Mouse (Mus musculus) embryonic facial prominence, embryonic 13.5 days (tissue): Measurements from ENCODE around the gene Hist1h1e. TPM values are rescaled to one million over a fixed set of nuclear protein-coding genes. Genes with fewer than 3 reads are reported as not detected.
"Not testable (repeated sequence)": the region's sequence is repeated elsewhere in the genome, so short reads cannot be mapped to it uniquely, and the experiment has no call there.

Source experiments
- ATAC-seq: fragments of 200-750 bp; cut with Nextera tagmentation; 2 replicates; pipeline ENCODE4 v1.8.0; 2017; ENCODE audit warnings: low read depth; ENCODE audit not compliant: insufficient number of reproducible peaks, insufficient read depth, low FRiP score, low TSS enrichment
- H3K27ac ChIP-seq: fragments of 300-500 bp; sonication (generic); 2 replicates; pipeline ENCODE4 v1.5.1; 2015; ENCODE audit warnings: moderate library complexity, mild to moderate bottlenecking, inconsistent platforms
- H3K27me3 ChIP-seq: fragments of 300-500 bp; sonication (generic); 2 replicates; pipeline ENCODE4 v1.6.1; 2015; ENCODE audit warnings: mild to moderate bottlenecking, inconsistent platforms
- H3K36me3 ChIP-seq: fragments of 300-500 bp; sonication (generic); 2 replicates; pipeline ENCODE4 v1.6.1; 2015; ENCODE audit warnings: mild to moderate bottlenecking, inconsistent platforms
- H3K4me1 ChIP-seq: fragments of 300-500 bp; sonication (generic); 2 replicates; pipeline ENCODE4 v1.6.1; 2015; ENCODE audit warnings: inconsistent platforms
- H3K4me2 ChIP-seq: fragments of 300-500 bp; sonication (generic); 2 replicates; pipeline ENCODE4 v1.6.1; 2015; ENCODE audit warnings: moderate library complexity, mild to moderate bottlenecking, inconsistent platforms
- H3K4me3 ChIP-seq: fragments of 300-500 bp; sonication (generic); 2 replicates; pipeline ENCODE4 v1.5.1; 2015; ENCODE audit warnings: mild to moderate bottlenecking, inconsistent platforms
- H3K9ac ChIP-seq: fragments of 300-500 bp; sonication (generic); 2 replicates; pipeline ENCODE4 v1.6.1; 2015; ENCODE audit warnings: mild to moderate bottlenecking, inconsistent platforms
- H3K9me3 ChIP-seq: fragments of 300-500 bp; sonication (generic); 2 replicates; pipeline ENCODE4 v1.6.1; 2016; ENCODE audit warnings: inconsistent platforms
- WGBS: fragments of 180-500 bp; shearing (Covaris S2); methylation state at CpG from one replicate; pipeline ENCODE4 v1.1.7; 2015; ENCODE audit warnings: mixed read lengths; 5-methylcytosine and 5-hydroxymethylcytosine counted together
- polyA plus RNA-seq: library from polyadenylated mRNA; unstranded; fragments of >200 nt; fragmentation: Nextera tagmentation; extraction: Ambion mirVana; gene quantifications from 2 replicates; pipeline ENCODE4 v1.2.1, GENCODE M21; 2015

Gene Hist1h1e
- polyA plus RNA-seq, 1 experiment from 2014 or later, result 26.3 TPM

DNA sequence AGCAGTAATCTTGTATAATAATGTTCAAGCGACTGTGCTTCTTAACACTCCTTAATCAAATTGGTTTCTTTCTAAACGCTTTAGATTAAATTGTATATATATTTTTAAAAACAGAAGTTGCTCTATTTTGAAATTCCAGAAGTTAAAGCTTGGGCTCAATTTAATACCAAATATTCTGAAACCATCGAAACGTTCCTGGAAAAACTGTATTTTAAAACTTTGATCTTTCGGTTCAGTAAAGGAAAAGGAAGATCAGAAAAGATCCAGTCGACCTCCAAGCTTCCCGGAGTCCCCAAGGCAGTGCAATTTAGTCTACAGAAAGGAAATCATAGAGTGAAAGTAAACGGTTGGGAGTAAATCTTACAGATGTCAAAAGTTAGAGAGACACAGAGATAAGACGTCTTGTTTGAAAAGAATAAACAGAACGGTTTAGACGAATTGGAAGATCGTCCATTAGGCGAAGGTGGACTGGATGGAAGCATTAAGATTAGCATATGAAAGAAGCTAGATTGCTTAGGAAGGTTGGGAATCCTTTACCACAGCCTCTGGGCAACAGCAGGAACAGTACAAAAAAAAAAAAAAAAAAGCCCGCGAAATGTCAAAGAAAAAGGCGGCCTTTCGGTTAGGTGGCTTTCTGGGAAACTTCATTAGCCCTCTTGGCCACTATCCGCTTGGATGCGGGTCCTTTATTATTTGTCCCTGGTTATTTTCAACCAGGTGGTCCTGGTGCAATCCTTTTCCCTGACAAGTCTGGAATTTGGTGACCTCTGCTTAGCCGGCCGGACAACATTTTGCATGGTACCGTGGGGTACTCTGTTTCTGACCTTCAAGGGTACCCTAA lies 36.0 kb downstream of the Hist1h1e start:
- Histone ChIP-seq H3K4me3 (peak overlapping the region; percentile 50), H3K9ac (peak overlapping the region; percentile 72), H3K4me1 (peaks cover 29% of the 10 kb centered on the region), H3K4me2 (peak overlapping the region; percentile 84), H3K9me3 (no peaks in the 10 kb centered on the region), H3K27ac (peak overlapping the region; percentile 95), H3K36me3 (no peaks in the 10 kb centered on the region), H3K27me3 (no peaks in the 10 kb centered on the region)
- ATAC-seq, result no peak
- WGBS, result 2% methylated on average over 22 of the region's 22 CpGs

DNA sequence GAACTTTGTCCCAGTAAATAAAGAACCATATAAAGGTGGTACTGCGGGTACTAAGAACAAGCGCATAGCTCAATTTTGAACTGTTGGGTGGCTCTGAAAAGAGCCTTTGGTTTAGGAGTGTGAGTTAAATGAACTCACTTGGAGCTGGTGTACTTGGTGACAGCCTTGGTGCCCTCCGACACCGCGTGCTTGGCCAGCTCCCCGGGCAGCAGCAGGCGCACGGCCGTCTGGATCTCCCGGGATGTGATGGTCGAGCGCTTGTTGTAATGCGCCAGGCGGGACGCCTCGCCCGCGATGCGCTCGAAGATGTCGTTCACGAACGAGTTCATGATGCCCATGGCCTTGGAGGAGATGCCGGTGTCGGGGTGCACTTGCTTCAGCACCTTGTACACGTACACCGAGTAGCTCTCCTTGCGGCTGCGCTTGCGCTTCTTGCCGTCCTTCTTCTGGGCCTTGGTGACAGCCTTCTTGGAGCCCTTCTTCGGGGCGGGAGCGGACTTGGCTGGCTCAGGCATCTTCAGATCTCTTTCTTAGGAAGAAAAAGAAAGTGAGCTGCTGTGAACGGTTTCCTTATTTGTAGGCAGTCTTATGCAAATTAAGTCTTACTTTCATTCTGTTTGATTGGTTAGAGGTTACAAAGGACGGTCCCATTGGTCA lies 36.8 kb downstream of the Hist1h1e start:
- peak overlapping the region; percentile 50 for H3K4me3 ChIP-seq
- H3K27ac ChIP-seq, result peak overlapping the region; percentile 98
- not testable (repeated sequence) for H3K36me3 ChIP-seq, H3K27me3 ChIP-seq, H3K9me3 ChIP-seq
- ATAC-seq, result peak; percentile 85
- H3K4me2 ChIP-seq, result peak overlapping the region; percentile 84
- H3K9ac ChIP-seq, result peak overlapping the region; percentile 78
- WGBS, result under 1% methylated on average over 34 of the region's 36 CpGs
- H3K4me1 ChIP-seq, result peaks cover 34% of the 10 kb centered on the region

DNA sequence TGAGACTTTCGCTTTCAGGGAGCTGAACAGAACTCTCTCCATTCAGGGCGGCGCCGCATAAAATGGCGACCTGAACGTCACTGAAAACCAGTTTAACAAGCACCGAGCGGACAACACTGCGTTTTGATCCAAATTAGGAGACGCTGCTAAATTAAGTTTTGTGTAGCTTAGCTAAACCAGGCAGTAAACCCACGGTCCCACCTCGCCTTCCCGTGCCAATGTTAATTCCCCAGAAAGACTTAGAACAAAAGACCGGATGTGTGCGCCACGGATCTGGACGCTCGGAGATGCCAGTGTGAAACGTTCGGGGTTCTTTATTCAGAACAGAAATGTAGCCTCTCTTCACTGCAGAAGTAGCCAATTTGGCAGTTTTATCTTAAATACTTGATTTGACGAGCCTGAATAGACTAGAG lies 37.3 kb downstream of the Hist1h1e start:
- WGBS, result under 1% methylated on average over 21 of the region's 21 CpGs
- peaks cover 34% of the 10 kb centered on the region for H3K4me1 ChIP-seq

GRCm38 (mm10) chr13:23584331-23584730 lies 38.0 kb downstream of the Hist1h1e start:
- Histone ChIP-seq H3K4me1 (peaks cover 34% of the 10 kb centered on the region), H3K9me3 (no peaks in the 10 kb centered on the region), H3K27ac (peak overlapping the region; percentile 98), H3K4me2 (peak overlapping the region; percentile 84), H3K4me3 (peak overlapping the region; percentile 50), H3K27me3 (no peaks in the 10 kb centered on the region), H3K9ac (peak overlapping the region; percentile 78), H3K36me3 (no peaks in the 10 kb centered on the region)
- no peak for ATAC-seq

More for the DNA sequence above, 37.3 kb downstream of the Hist1h1e start:
- Histone ChIP-seq H3K4me3 (peak overlapping the region; percentile 50), H3K4me2 (peak overlapping the region; percentile 84), H3K27me3 (no peaks in the 10 kb centered on the region), H3K27ac (peak overlapping the region; percentile 98), H3K36me3 (no peaks in the 10 kb centered on the region), H3K9me3 (no peaks in the 10 kb centered on the region), H3K9ac (peak overlapping the region; percentile 78)
- no peak for ATAC-seq

GRCm38 (mm10) chr13:23583387-23584068 lies 38.8 kb downstream of the Hist1h1e start:
- H3K4me2 ChIP-seq, result peak overlapping the region; percentile 84
- peak overlapping the region; percentile 41; the same call in 1 of the 2 replicates for H3K9ac ChIP-seq
- no peaks in the 10 kb centered on the region for H3K9me3 ChIP-seq
- no peak overlapping the region for H3K4me3 ChIP-seq
- H3K27ac ChIP-seq, result peak overlapping the region; percentile 98
- H3K27me3 ChIP-seq, result no peaks in the 10 kb centered on the region
- ATAC-seq, result no peak
- H3K36me3 ChIP-seq, result no peaks in the 10 kb centered on the region
- H3K4me1 ChIP-seq, result peaks cover 34% of the 10 kb centered on the region

- Histone ChIP-seq H3K27me3 (no peaks in the 10 kb centered on the region), H3K27ac (peak overlapping the region; percentile 98), H3K9me3 (no peaks in the 10 kb centered on the region), H3K36me3 (no peaks in the 10 kb centered on the region), H3K4me1 (peaks cover 34% of the 10 kb centered on the region), H3K4me3 (peak overlapping the region; percentile 59), H3K4me2 (peak overlapping the region; percentile 84), H3K9ac (peak overlapping the region; percentile 80)
- WGBS, result 4% methylated on average over 6 of the region's 6 CpGs
- no peak for ATAC-seq
These were observed 39.9 kb downstream of the Hist1h1e start for GRCm38 (mm10) chr13:23582219-23583056.

DNA sequence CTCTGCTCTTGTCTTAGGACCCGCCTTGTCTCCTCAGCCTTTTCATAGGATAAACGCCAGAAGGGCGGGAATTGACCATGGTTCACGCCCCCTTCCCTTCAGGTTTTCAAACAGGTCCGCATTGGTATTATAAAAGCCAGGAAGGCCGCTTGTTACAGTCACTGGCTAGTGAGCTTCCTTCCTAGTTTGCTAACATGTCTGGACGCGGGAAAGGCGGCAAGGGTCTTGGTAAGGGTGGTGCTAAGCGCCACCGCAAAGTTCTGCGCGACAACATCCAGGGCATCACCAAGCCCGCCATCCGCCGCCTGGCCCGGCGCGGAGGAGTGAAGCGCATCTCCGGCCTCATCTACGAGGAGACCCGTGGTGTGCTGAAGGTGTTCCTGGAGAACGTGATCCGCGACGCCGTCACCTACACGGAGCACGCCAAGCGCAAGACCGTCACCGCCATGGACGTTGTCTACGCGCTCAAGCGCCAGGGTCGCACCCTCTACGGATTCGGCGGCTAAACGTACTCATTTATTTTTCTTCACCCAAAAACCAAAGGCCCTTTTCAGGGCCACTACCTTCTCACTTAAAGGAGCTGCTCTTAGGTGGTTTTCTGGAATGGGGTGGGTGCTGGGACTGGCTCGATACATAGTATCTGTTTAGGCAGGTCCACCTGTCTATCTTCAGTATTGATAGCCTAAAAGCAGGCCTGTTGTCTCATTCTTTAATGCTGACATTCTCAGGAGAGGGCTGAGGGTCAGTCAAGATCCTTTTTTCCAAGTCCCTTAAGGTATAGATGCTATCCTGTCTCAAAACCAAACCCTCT lies 40.7 kb downstream of the Hist1h1e start, which contains the start of gene Hist1h4d:
Hist1h4d (plus strand) TSS at position 191 of the 811 bp plus-strand sequence.
- H3K27ac ChIP-seq, result peak within 1 kb of the TSS; percentile 98
- H3K27me3 ChIP-seq, result no peaks in the 10 kb centered on the region
- H3K4me3 ChIP-seq, result peak within 1 kb of the TSS; percentile 59
- no peaks in the 10 kb centered on the region for H3K9me3 ChIP-seq
- ATAC-seq, result peak; percentile 88
- H3K4me1 ChIP-seq, result peaks cover 38% of the 10 kb centered on the region
- WGBS, result under 1% methylated on average over 43 of the region's 43 CpGs
- H3K4me2 ChIP-seq, result peak within 1 kb of the TSS; percentile 84
- H3K9ac ChIP-seq, result peak within 1 kb of the TSS; percentile 80
- no peaks in the 10 kb centered on the region for H3K36me3 ChIP-seq

DNA sequence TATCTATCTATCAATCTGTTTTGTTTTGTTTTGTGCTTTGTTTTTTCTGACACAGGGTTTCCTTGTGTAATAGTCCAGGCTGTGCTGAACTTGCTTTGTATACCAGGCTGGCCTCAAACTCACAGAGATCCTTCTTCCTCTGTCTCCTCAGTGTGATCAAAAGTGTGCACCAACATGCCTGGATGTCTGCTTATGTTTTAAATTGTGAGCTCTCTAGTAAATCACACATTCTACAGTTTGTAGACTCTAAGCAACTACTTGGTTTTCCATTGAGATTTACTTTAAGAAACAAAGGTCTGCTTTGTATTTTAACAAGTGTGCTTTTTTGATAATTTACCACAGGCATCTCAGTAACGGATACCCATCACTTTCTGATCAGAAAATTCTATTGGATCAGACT lies 44.5 kb downstream of the Hist1h1e start:
- Histone ChIP-seq H3K9me3 (no peaks in the 10 kb centered on the region), H3K27me3 (no peaks in the 10 kb centered on the region), H3K36me3 (no peaks in the 10 kb centered on the region), H3K4me3 (no peak overlapping the region), H3K4me2 (no peak overlapping the region), H3K27ac (peak overlapping the region; percentile 64; the same call in 1 of the 2 replicates), H3K9ac (no peak overlapping the region), H3K4me1 (peaks cover 31% of the 10 kb centered on the region)
- WGBS, result 83% methylated on average over 1 of the region's 1 CpGs
- no peak for ATAC-seq

DNA sequence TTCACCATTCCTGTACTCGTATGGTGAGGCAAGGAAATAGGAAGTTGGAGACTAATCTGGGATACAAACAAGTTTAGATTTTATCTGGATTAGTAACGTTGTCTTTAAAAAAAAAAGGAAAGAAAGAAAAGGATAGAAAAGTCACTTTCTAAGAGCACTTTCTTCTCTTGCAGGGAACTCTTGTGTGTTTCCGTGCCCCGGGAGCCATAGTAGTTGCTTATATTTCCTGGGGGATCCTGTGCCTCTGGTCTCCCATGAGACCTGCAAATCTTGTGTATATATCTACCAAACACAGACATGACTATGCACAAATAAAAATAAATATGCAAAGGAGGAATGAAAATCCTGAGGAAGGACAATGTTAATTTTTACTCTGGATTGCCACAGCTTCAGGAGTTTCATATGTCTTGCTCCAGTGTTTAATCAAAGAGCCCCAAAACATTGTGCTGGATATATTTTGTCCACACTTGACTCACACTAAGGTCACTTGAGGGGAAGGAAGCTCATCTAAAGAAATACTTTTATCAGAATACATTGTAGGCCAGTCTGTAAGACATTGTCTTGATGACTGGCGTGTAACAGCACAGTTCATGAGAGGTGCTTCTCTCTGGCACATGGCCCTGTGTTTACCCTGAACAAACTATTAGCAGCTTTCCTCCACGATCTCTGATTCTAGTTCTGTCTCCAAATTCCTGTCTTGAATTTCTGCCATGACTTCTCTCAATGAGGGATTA lies 45.3 kb downstream of the Hist1h1e start:
- Histone ChIP-seq H3K4me1 (peaks cover 23% of the 10 kb centered on the region), H3K4me2 (peak overlapping the region; percentile 75), H3K9me3 (no peaks in the 10 kb centered on the region), H3K9ac (peak overlapping the region; percentile 85), H3K4me3 (peak overlapping the region; percentile 50), H3K36me3 (no peaks in the 10 kb centered on the region), H3K27me3 (no peaks in the 10 kb centered on the region), H3K27ac (peak overlapping the region; percentile 92)
- 33% methylated on average over 6 of the region's 6 CpGs for WGBS
- no peak for ATAC-seq

DNA sequence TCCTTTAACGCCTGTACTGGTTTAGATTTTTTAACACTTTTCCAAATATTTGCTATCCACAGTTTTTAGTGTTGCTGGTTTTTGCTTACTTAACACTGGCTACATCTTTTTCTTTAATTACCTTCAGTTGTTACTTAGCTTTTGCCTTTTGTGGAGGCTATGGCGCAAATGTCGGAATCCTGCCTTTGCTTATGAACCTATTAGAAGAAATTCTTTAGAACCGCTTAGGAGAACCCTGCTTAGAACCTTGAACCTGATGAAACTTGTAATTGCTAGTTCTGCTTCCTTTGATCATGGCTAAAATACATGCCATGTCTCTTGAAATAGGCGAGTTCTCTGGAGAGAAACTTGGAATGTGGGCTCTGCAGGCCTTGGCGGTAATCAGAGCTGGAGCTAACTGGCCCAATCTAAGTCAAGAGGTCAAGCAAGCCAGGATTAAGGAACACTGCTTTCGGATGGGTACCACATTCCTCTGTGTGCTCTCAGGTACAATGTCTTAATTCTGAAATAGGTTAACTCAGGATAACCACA lies 45.9 kb downstream of the Hist1h1e start:
- Histone ChIP-seq H3K4me2 (peak overlapping the region; percentile 75), H3K36me3 (no peaks in the 10 kb centered on the region), H3K9me3 (no peaks in the 10 kb centered on the region), H3K4me3 (peak overlapping the region; percentile 50), H3K27ac (peak overlapping the region; percentile 92), H3K27me3 (no peaks in the 10 kb centered on the region), H3K9ac (peak overlapping the region; percentile 85), H3K4me1 (peaks cover 20% of the 10 kb centered on the region)
- WGBS, result 4% methylated on average over 7 of the region's 7 CpGs
- ATAC-seq, result no peak
